In the genomic region with DNA sequence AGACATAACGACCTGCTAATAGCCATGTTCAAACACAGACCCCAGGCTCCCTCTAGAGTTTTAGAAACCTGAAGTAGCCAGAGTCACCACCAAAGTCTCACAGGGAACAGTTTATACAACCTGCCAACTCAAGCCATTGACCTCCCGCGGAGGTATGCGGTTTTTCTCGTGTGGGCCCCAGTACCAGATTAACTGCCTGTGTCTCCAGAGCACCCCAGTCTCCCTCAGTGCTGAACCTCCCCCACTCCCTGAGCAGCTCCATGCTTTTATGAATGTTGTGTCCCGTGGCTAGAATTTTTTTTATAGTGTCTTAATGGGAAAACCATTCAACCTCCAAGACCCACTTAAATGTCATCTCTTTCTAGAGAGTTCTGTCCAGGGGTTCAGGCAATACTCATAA, we compare ENCODE assay signal across 25 mouse cellular contexts.
"Had no signal": no experiment of that assay in that cellular context is flagged by ENCODE, and none has a peak within 500 bp of the region (broad histone marks: within the 10 kb centered on the region; RNA-seq: fewer than 3 reads in every experiment).

No protein-coding gene starts in this region.

- ATAC-seq: inflammation-experienced regulatory T-cells, adult 6 months; intestine, embryonic 15.5 days; intestine, postnatal 0 days; liver, postnatal 0 days had no signal

- H3K4me2 ChIP-seq: heart, embryonic 12.5 days; hindbrain, embryonic 12.5 days; hindbrain, embryonic 14.5 days; intestine, embryonic 15.5 days; liver, embryonic 11.5 days; liver, embryonic 13.5 days; liver, embryonic 15.5 days had no signal

- H3K4me3 ChIP-seq: gastrocnemius, adult 2 months; heart, embryonic 10.5 days; heart, embryonic 12.5 days; hindbrain, embryonic 10.5 days; hindbrain, embryonic 12.5 days; intestine, embryonic 15.5 days; layer of hippocampus, adult 2 months; left cerebral cortex, adult 2 months; liver, embryonic 13.5 days; liver, embryonic 15.5 days had no signal

- H3K36me3 ChIP-seq: heart, embryonic 10.5 days; heart, embryonic 12.5 days; hindbrain, embryonic 10.5 days; hindbrain, embryonic 12.5 days; intestine, embryonic 15.5 days; liver, embryonic 13.5 days; liver, embryonic 15.5 days had no signal

- H3K9ac ChIP-seq: heart, embryonic 12.5 days; hindbrain, embryonic 12.5 days; hindbrain, embryonic 14.5 days; intestine, embryonic 15.5 days; liver, embryonic 13.5 days; liver, embryonic 15.5 days; liver, postnatal 0 days had no signal

- H3K27me3 ChIP-seq: heart, embryonic 12.5 days; hindbrain, embryonic 12.5 days; intestine, embryonic 15.5 days; liver, embryonic 13.5 days; liver, embryonic 15.5 days had no signal

- H3K27ac ChIP-seq: gastrocnemius, adult 2 months; heart, embryonic 10.5 days; hindbrain, embryonic 10.5 days; hindbrain, embryonic 12.5 days; intestine, embryonic 15.5 days; layer of hippocampus, adult 2 months; left cerebral cortex, adult 2 months; liver, embryonic 13.5 days; liver, embryonic 15.5 days had no signal

- H3K9me3 ChIP-seq: heart, embryonic 10.5 days; heart, embryonic 12.5 days; hindbrain, embryonic 10.5 days; hindbrain, embryonic 12.5 days; intestine, embryonic 15.5 days; liver, embryonic 13.5 days; liver, embryonic 15.5 days had no signal

- H3K4me1 ChIP-seq: heart, embryonic 10.5 days; heart, embryonic 12.5 days; intestine, embryonic 15.5 days; liver, embryonic 13.5 days; liver, embryonic 15.5 days had no signal

- DNase-seq: gastrocnemius, adult 2 months; gastrocnemius, postnatal 10 days; gastrocnemius, postnatal 25 days; heart, adult 18-20 months; heart, postnatal 10 days; heart, postnatal 4 days; kidney, adult 18-20 months; kidney, adult 8-10 months; kidney, postnatal 14 days; kidney, postnatal 4 days; liver; liver, embryonic 13.5 days; liver, postnatal 0 days had no signal
